Mouse (Mus musculus): ENCODE measurements around the gene Gm28051.

DNA sequence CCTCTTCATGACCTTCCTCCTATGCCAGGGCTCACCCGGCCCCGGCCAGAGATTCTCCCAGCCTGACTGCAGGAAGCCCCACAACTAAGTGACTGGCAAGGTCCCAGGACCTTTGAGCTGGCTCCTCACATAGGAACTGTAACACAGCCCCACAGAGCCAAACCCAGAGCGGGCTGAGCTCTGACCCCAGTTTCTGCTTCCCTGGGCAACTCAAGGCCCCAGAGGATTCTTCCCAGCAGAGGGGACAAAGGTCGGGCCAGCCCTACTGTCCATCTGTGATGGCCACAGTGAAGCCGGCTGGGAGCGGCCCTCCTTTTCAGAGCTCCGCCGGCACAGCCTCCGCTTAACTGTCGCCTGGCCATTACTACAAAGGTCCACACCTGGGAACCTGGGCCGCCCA lies 66.4 kb downstream of the Gm28051 start:
- TF ChIP-seq POLR2A (IDR thresholded peaks at IDR 0.05; ENCODE audit: insufficient read depth, low read depth, low read length): no peak
- no peak for TF ChIP-seq CTCF (IDR thresholded peaks at IDR 0.05; ENCODE audit: insufficient read depth, low read depth, low read length)
